Mouse (Mus musculus) liver, embryonic 14.5 days (tissue): Measurements from ENCODE around the gene Mpv17l2. TPM values are rescaled to one million over a fixed set of nuclear protein-coding genes. Genes with fewer than 3 reads are reported as not detected.

Experiments used
- ATAC-seq: fragments of 200-750 bp; cut with Nextera tagmentation; 2 replicates; pipeline ENCODE4 v1.8.0; 2017; ENCODE audit warnings: moderate number of reproducible peaks, mild to moderate bottlenecking, moderate library complexity; ENCODE audit not compliant: insufficient read depth
- DNase-seq, 3 experiments: peaks; one replicate each; pipeline ENCODE4 v3.0.0-alpha.2; 2012 to 2013; ENCODE audit warnings: low read depth in 3 of 3, low spot score in 3 of 3
- H3K27ac ChIP-seq: fragments of 300-500 bp; sonication (generic); 2 replicates; pipeline ENCODE4 v1.5.1; 2014; ENCODE audit warnings: moderate library complexity, mild to moderate bottlenecking, control low read depth, inconsistent platforms
- H3K27me3 ChIP-seq: fragments of 300-500 bp; sonication (generic); 2 replicates; pipeline ENCODE4 v1.6.1; 2014; ENCODE audit warnings: mild to moderate bottlenecking, low read length, moderate library complexity; ENCODE audit not compliant: control insufficient read depth, insufficient read depth
- H3K36me3 ChIP-seq: fragments of 300-500 bp; sonication (generic); replicated peaks from 2 replicates; pipeline ENCODE4 v1.6.1; 2014; ENCODE audit warnings: low read depth; ENCODE audit not compliant: control insufficient read depth, insufficient read depth
- H3K4me1 ChIP-seq, 2 experiments: fragments of 200-500 bp in 1 of 2; fragments of 300-500 bp in 1 of 2; sonication (generic) in 1 of 2; replicated peaks; 2 replicates each; pipeline ENCODE4 v1.6.1; 2012 to 2014; ENCODE audit warnings: antibody characterized with exemption in 1 of 2, inconsistent platforms in 1 of 2, low read length in 1 of 2; ENCODE audit not compliant: control insufficient read depth in 2 of 2, insufficient read depth in 2 of 2
- H3K4me2 ChIP-seq: fragments of 300-500 bp; sonication (generic); 2 replicates; pipeline ENCODE4 v1.6.1; 2014; ENCODE audit warnings: low read depth, mild to moderate bottlenecking, control low read depth, moderate library complexity
- H3K4me3 ChIP-seq, 2 experiments: fragments of 200-500 bp in 1 of 2; fragments of 300-500 bp in 1 of 2; sonication (generic) in 1 of 2; 2 replicates each; pipeline ENCODE4 v1.5.1; 2012 to 2014; ENCODE audit warnings: low read depth in 2 of 2, low read length in 2 of 2, mild to moderate bottlenecking in 2 of 2, control low read depth in 1 of 2, inconsistent platforms in 1 of 2, moderate library complexity in 1 of 2; ENCODE audit not compliant: insufficient read depth in 1 of 2
- H3K9ac ChIP-seq: fragments of 300-500 bp; sonication (generic); replicated peaks from 2 replicates; pipeline ENCODE4 v1.6.1; 2014; ENCODE audit warnings: mild to moderate bottlenecking, control low read depth, moderate library complexity
- H3K9me3 ChIP-seq: fragments of 300-500 bp; sonication (generic); 2 replicates; pipeline ENCODE4 v1.6.1; 2016; ENCODE audit warnings: low read length, mixed read lengths; ENCODE audit not compliant: control insufficient read depth
- CTCF ChIP-seq: IDR thresholded peaks from 2 replicates; pipeline ENCODE4 v1.5.1; 2016; ENCODE audit warnings: antibody characterized with exemption, low read depth, control low read depth
- EP300 ChIP-seq: IDR thresholded peaks from 2 replicates; pipeline ENCODE4 v1.6.1; 2016; ENCODE audit warnings: antibody characterized with exemption, low read depth
- WGBS: fragments of 180-500 bp; shearing (Covaris S2); extraction: QIAGEN DNeasy Blood & Tissue Kit; methylation state at CpG from one replicate; pipeline ENCODE4 v1.1.7; 2014; ENCODE audit not compliant: insufficient replicate concordance; 5-methylcytosine and 5-hydroxymethylcytosine counted together
- polyA plus RNA-seq, 2 experiments: library from polyadenylated mRNA; depleted of rRNA in 1 of 2; stranded (reverse) in 1 of 2; unstranded in 1 of 2; fragments of >200 nt; fragmentation: Nextera tagmentation in 1 of 2; extraction: Ambion mirVana in 1 of 2; gene quantifications; 2 replicates each; pipeline versions ENCODE4 v1.2.1 to v1.2.3; 2012 to 2014

The Mpv17l2 gene
- polyA plus RNA-seq, 2 experiments: 28.5 to 39.8 TPM

- H3K4me1 ChIP-seq: peaks cover 27 to 43% of the 10 kb centered on the region in 2 experiments
- no peak for DNase-seq
Observed at GRCm38 (mm10) chr8:70757523-70758307, 3.0 kb downstream of the Mpv17l2 start.

GRCm38 (mm10) chr8:70756476-70757040 lies 4.2 kb downstream of the Mpv17l2 start:
- ATAC-seq (no peak), DNase-seq (no peak)
- peaks cover 15 to 32% of the 10 kb centered on the region in 2 experiments for H3K4me1 ChIP-seq
- TF ChIP-seq EP300: no peak
- no peak for TF ChIP-seq CTCF
- H3K4me3 ChIP-seq: no peak overlapping the region
- no peak overlapping the region for H3K9ac ChIP-seq
- H3K27me3 ChIP-seq: no peaks in the 10 kb centered on the region
- H3K9me3 ChIP-seq: no peaks in the 10 kb centered on the region
- H3K27ac ChIP-seq: no peak overlapping the region
- H3K4me2 ChIP-seq: no peak overlapping the region
- H3K36me3 ChIP-seq: no peaks in the 10 kb centered on the region; the same call in 1 of the 2 replicates
- WGBS: 84% methylated on average over 6 of the region's 6 CpGs

More at GRCm38 (mm10) chr8:70757523-70758307, 3.0 kb downstream of the Mpv17l2 start:
- no peak overlapping the region for H3K4me3 ChIP-seq
- H3K9me3 ChIP-seq: no peaks in the 10 kb centered on the region
- 71% methylated on average over 22 of the region's 22 CpGs for WGBS
- TF ChIP-seq EP300 (no peak), CTCF (peak; percentile 77)
- ATAC-seq: no peak
- no peak overlapping the region for H3K27ac ChIP-seq
- no peak overlapping the region for H3K4me2 ChIP-seq
- H3K27me3 ChIP-seq: no peaks in the 10 kb centered on the region
- H3K36me3 ChIP-seq: no peaks in the 10 kb centered on the region; the same call in 1 of the 2 replicates
- no peak overlapping the region for H3K9ac ChIP-seq

- H3K27me3 ChIP-seq: no peaks in the 10 kb centered on the region
- peak overlapping the region in 1 of 2 experiments; percentile 52; a peak in 2 of 4 replicates for H3K4me3 ChIP-seq
- DNase-seq (no peak), ATAC-seq (no peak)
- WGBS: 81% methylated on average over 24 of the region's 24 CpGs
- H3K9me3 ChIP-seq: no peaks in the 10 kb centered on the region
- TF ChIP-seq EP300 (no peak), CTCF (no peak)
- H3K4me2 ChIP-seq: peak overlapping the region; percentile 83
- no peaks in the 10 kb centered on the region; the same call in 1 of the 2 replicates for H3K36me3 ChIP-seq
- no peak overlapping the region for H3K9ac ChIP-seq
- H3K27ac ChIP-seq: no peak overlapping the region
- H3K4me1 ChIP-seq: peaks cover 11 to 27% of the 10 kb centered on the region in 2 experiments
Observed at GRCm38 (mm10) chr8:70755661-70756475, 4.9 kb downstream of the Mpv17l2 start.

- no peak for TF ChIP-seq EP300
- no peak for TF ChIP-seq CTCF
- Histone ChIP-seq H3K4me3 (peak overlapping the region; percentile 52 to 66), H3K9me3 (no peaks in the 10 kb centered on the region), H3K27ac (no peak overlapping the region), H3K4me2 (peak overlapping the region; percentile 83), H3K9ac (peak overlapping the region; percentile 72), H3K4me1 (peaks cover 11 to 27% of the 10 kb centered on the region in 2 experiments), H3K36me3 (no peaks in the 10 kb centered on the region; the same call in 1 of the 2 replicates), H3K27me3 (no peaks in the 10 kb centered on the region)
- WGBS: 14% methylated on average over 50 of the region's 50 CpGs
- DNase-seq (no peak), ATAC-seq (peak; percentile 28)
Observed at GRCm38 (mm10) chr8:70754871-70755660, 5.7 kb downstream of the Mpv17l2 start.
